Mouse (Mus musculus) activated CD4-positive, CD25-positive, alpha-beta regulatory T cell, adult 9 weeks (primary cell): ENCODE measurements around the gene Adcy5. TPM values are rescaled to one million over a fixed set of nuclear protein-coding genes. Genes with fewer than 3 reads are reported as not detected.

Source experiments
- polyA plus RNA-seq: library from polyadenylated mRNA; unstranded; fragments of 100-300 nt; shearing (Covaris generic); gene quantifications from one replicate; pipeline ENCODE4 v1.2.1, GENCODE M21; 2017

Gene Adcy5
- polyA plus RNA-seq, result not detected

GRCm38 (mm10) chr16:35154641-35155390, at the start of gene Adcy5:
Gene Adcy5, plus strand, starts transcription at chr16:35154877.

Other genes with a start within 250 kb of the Adcy5 start
- 23.3 TPM for gene Hacd2, start 132.4 kb upstream of the Adcy5 start, polyA plus RNA-seq
- gene Sec22a, start 209.0 kb downstream of the Adcy5 start, polyA plus RNA-seq, result 36.4 TPM